Mouse (Mus musculus): ENCODE data around the gene Fmo6. TPM values are rescaled to one million over a fixed set of nuclear protein-coding genes. Genes with fewer than 3 reads are reported as not detected.

The Fmo6 gene
- polyA plus RNA-seq (2012; rRNA removed; ENCODE audit: low replicate concordance), result not detected in 2 replicates

GRCm38 (mm10) chr1:162937415-162937814 is at the start of gene Fmo6:
Gene Fmo6 (minus strand): TSS chr1:162937515.

GRCm38 (mm10) chr1:162984428-162984827 is 47.1 kb upstream of the Fmo6 start, which contains the start of gene Fmo3:
Gene Fmo3 (minus strand): TSS chr1:162984528.

DNA sequence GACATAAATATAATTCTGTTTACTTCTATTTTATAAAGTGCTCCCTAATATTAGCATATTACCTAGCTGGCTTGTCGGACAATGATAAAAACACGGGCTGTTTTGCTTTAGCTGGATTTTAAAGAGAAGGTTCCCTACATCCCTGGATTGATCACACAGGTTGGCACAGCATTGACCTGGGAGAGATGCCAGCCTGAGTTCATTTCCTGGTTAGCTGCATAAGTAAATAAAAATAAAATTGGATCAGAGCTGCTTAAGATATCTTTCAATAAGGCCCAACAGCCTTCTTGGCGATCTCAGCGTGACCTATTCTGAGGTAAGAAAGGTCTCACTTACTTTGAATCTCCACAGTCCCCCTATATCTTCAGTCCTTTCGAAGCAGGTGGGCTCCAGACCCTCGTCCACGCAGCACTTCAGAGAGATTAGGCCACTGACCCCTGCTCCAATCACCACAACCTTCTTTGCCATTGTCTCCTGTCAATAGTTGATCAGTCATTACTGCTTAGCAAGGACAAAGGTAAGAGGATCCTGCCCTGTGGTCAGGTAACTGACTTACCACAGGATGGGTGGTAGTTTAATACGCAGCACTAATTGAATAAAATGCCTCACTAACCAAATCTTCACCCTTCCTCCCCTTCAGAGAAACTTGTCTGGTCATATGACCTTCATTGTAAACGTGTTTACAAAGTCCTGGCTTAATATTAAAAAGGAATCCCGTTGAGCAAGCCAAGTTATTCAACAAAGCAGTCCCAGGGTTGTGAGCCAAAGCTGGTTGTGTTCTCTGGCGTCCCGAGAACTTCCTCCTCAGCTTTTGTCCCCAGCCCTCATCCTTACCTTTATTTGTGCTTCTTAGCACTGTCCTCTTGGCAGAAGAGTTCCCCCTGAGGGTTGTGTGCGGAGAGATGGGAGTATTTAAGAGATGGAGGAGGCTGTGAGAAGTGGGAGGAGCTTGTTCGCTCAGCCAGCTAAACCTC is 39.2 kb downstream of the Fmo6 start, which contains the start of gene Fmo2:
TSS of gene Fmo2 (minus strand) at position 889 of the 974 bp plus-strand sequence.

Other genes with a start within 250 kb of the Fmo6 start
- 11.9 and 20.4 TPM in 2 replicates for gene Prrc2c, start 197.0 kb downstream of the Fmo6 start, polyA plus RNA-seq (2012; rRNA removed; ENCODE audit: low replicate concordance)
- gene Fmo4, start 123.5 kb downstream of the Fmo6 start, polyA plus RNA-seq (2012; rRNA removed; ENCODE audit: low replicate concordance), result 4.6 and 6.5 TPM in 2 replicates
- 1.6 and 2.9 TPM in 2 replicates for gene Fmo1, start 70.9 kb downstream of the Fmo6 start, polyA plus RNA-seq (2012; rRNA removed; ENCODE audit: low replicate concordance)
- 0.76 and 0.92 TPM in 2 replicates for gene Fmo2, start 38.8 kb downstream of the Fmo6 start, polyA plus RNA-seq (2012; rRNA removed; ENCODE audit: low replicate concordance)
- not detected in 2 replicates for gene Fmo3, start 47.0 kb upstream of the Fmo6 start, polyA plus RNA-seq (2012; rRNA removed; ENCODE audit: low replicate concordance)
- gene Mroh9, start 148.2 kb upstream of the Fmo6 start, polyA plus RNA-seq (2012; rRNA removed; ENCODE audit: low replicate concordance), result not detected in 2 replicates